Mouse (Mus musculus): ENCODE data around the gene Zfand3.

- TF ChIP-seq CTCF (IDR thresholded peaks at IDR 0.05; ENCODE audit: extremely low read depth, insufficient read length, insufficient replicate concordance, low read depth, low read length) (no peak), POLR2A (IDR thresholded peaks at IDR 0.05; ENCODE audit: low read depth, low read length) (no peak)
Measured at GRCm38 (mm10) chr17:30241061-30241460, 236.5 kb downstream of the Zfand3 start.

All from small intestine, adult 2 months (tissue).